Mouse (Mus musculus) E14TG2a.4 (cell line): Measurements from ENCODE around the gene Cog4.
"Not testable (repeated sequence)": the region's sequence is repeated elsewhere in the genome, so short reads cannot be mapped to it uniquely, and the experiment has no call there.

Experiments
- H3K27me3 ChIP-seq: 2 replicates; pipeline ENCODE4 v1.6.1; 2014; ENCODE audit warnings: low read length, control low read depth; ENCODE audit not compliant: insufficient read depth
- H3K36me3 ChIP-seq: 2 replicates; pipeline ENCODE4 v1.6.1; 2014; ENCODE audit warnings: low read length, control low read depth; ENCODE audit not compliant: insufficient read depth
- H3K4me1 ChIP-seq: replicated peaks from 2 replicates; pipeline ENCODE4 v1.6.1; 2014; ENCODE audit warnings: low read depth, low read length, control low read depth
- H3K4me3 ChIP-seq: replicated peaks from 2 replicates; pipeline ENCODE4 v1.5.1; 2014; ENCODE audit warnings: mild to moderate bottlenecking, low read length
- H3K9me3 ChIP-seq: 2 replicates; pipeline ENCODE4 v1.6.1; 2014; ENCODE audit warnings: low read length, control low read depth
- CTCF ChIP-seq: conservative IDR thresholded peaks from 2 replicates; pipeline ENCODE4 v1.5.1; 2014; ENCODE audit warnings: low read length
- NANOG ChIP-seq: IDR thresholded peaks from 2 replicates; pipeline ENCODE4 v1.6.1; 2014; ENCODE audit warnings: borderline replicate concordance, low read length, mixed read lengths
- POU5F1 ChIP-seq: IDR thresholded peaks from 2 replicates; pipeline ENCODE4 v1.6.1; 2014; ENCODE audit warnings: low read length, borderline replicate concordance

Gene Cog4

GRCm38 (mm10) chr8:110844941-110845340 lies 1.5 kb upstream of the Cog4 start:
- Histone ChIP-seq H3K9me3 (no peaks in the 10 kb centered on the region), H3K4me1 (peaks cover 54% of the 10 kb centered on the region), H3K27me3 (no peaks in the 10 kb centered on the region), H3K4me3 (peak overlapping the region; percentile 99), H3K36me3 (peaks cover 71% of the 10 kb centered on the region)
- no peak for TF ChIP-seq CTCF
- no peak for TF ChIP-seq NANOG
- TF ChIP-seq POU5F1, result no peak

- H3K4me1 ChIP-seq, result peaks cover 53% of the 10 kb centered on the region
- TF ChIP-seq NANOG (no peak), CTCF (no peak), POU5F1 (no peak)
- no peaks in the 10 kb centered on the region for H3K9me3 ChIP-seq
- peaks cover 71% of the 10 kb centered on the region for H3K36me3 ChIP-seq
- H3K4me3 ChIP-seq, result peak overlapping the region; percentile 99
- no peaks in the 10 kb centered on the region for H3K27me3 ChIP-seq
Observed at GRCm38 (mm10) chr8:110845821-110846404, 487 bp upstream of the Cog4 start.

- H3K9me3 ChIP-seq, result no peaks in the 10 kb centered on the region
- peaks cover 44% of the 10 kb centered on the region for H3K4me1 ChIP-seq
- no peaks in the 10 kb centered on the region for H3K27me3 ChIP-seq
- H3K36me3 ChIP-seq, result peaks cover 72% of the 10 kb centered on the region
- TF ChIP-seq NANOG (no peak), CTCF (no peak), POU5F1 (no peak)
- H3K4me3 ChIP-seq, result peak overlapping the region; percentile 99
Observed at GRCm38 (mm10) chr8:110847171-110847549, 760 bp downstream of the Cog4 start.

GRCm38 (mm10) chr8:110847645-110848495 lies 1.5 kb downstream of the Cog4 start:
- peak overlapping the region; percentile 99 for H3K4me3 ChIP-seq
- H3K36me3 ChIP-seq, result peaks cover 72% of the 10 kb centered on the region
- H3K9me3 ChIP-seq, result no peaks in the 10 kb centered on the region
- no peaks in the 10 kb centered on the region for H3K27me3 ChIP-seq
- no peak for TF ChIP-seq NANOG
- no peak for TF ChIP-seq POU5F1
- TF ChIP-seq CTCF, result no peak
- peaks cover 39% of the 10 kb centered on the region for H3K4me1 ChIP-seq

GRCm38 (mm10) chr8:110851186-110851585 lies 4.8 kb downstream of the Cog4 start:
- Histone ChIP-seq H3K4me1 (peaks cover 14% of the 10 kb centered on the region), H3K4me3 (no peak overlapping the region), H3K27me3 (no peaks in the 10 kb centered on the region), H3K36me3 (peaks cover 75% of the 10 kb centered on the region), H3K9me3 (no peaks in the 10 kb centered on the region)
- no peak for TF ChIP-seq CTCF
- no peak for TF ChIP-seq POU5F1
- TF ChIP-seq NANOG, result no peak

GRCm38 (mm10) chr8:110856073-110856472 lies 9.7 kb downstream of the Cog4 start:
- not testable (repeated sequence) for H3K4me3 ChIP-seq, H3K27me3 ChIP-seq, H3K9me3 ChIP-seq, H3K4me1 ChIP-seq
- H3K36me3 ChIP-seq, result peaks cover 100% of the 10 kb centered on the region

- Histone ChIP-seq H3K9me3 (no peaks in the 10 kb centered on the region), H3K4me3 (no peak overlapping the region)
- TF ChIP-seq NANOG (no peak), CTCF (peak; percentile 16; the same call in 1 of the 2 replicates)
Observed at GRCm38 (mm10) chr8:110856760-110857461, 10.5 kb downstream of the Cog4 start.

GRCm38 (mm10) chr8:110859651-110860501 lies 13.5 kb downstream of the Cog4 start:
- Histone ChIP-seq H3K9me3 (no peaks in the 10 kb centered on the region), H3K4me1 (peaks cover 7% of the 10 kb centered on the region)
- TF ChIP-seq POU5F1 (no peak), NANOG (no peak), CTCF (no peak)

More at GRCm38 (mm10) chr8:110856760-110857461, 10.5 kb downstream of the Cog4 start:
- H3K36me3 ChIP-seq, result peaks cover 99% of the 10 kb centered on the region
- peaks cover 4% of the 10 kb centered on the region for H3K4me1 ChIP-seq
- H3K27me3 ChIP-seq, result no peaks in the 10 kb centered on the region

More at GRCm38 (mm10) chr8:110859651-110860501, 13.5 kb downstream of the Cog4 start:
- no peak overlapping the region for H3K4me3 ChIP-seq
- H3K27me3 ChIP-seq, result no peaks in the 10 kb centered on the region
- H3K36me3 ChIP-seq, result peaks cover 99% of the 10 kb centered on the region
